Mouse (Mus musculus): ENCODE results near the gene Adamtsl4. TPM values are rescaled to one million over a fixed set of nuclear protein-coding genes. Genes with fewer than 3 reads are reported as not detected.
"Not testable (repeated sequence)": the region's sequence is repeated elsewhere in the genome, so short reads cannot be mapped to it uniquely, and the experiment has no call there.

Gene Adamtsl4
- total RNA-seq, 2 experiments from 2014 or later: 3.0 to 4.1 TPM

DNA sequence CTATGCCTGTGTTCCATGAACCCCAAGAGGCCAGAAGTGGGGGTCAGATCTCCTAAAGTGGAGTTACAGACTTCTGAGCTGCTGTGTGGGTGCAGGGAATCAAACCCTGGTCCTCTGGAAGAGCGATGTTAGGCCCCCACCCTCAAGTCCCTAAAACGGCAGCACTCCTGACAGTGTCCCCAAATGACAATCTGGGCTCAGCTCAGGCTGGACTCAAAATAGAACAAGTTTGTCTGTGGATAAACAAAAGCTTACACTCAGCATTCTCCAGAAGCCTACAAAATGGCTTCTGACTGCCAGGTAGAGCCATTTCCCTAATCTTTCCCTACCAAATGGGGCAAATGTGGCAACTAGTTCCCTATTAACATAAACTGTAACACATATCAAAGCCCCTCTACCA lies 13.4 kb upstream of the Adamtsl4 start:
- no peak for DNase-seq (ENCODE audit: low spot score in 2 of 2)

DNA sequence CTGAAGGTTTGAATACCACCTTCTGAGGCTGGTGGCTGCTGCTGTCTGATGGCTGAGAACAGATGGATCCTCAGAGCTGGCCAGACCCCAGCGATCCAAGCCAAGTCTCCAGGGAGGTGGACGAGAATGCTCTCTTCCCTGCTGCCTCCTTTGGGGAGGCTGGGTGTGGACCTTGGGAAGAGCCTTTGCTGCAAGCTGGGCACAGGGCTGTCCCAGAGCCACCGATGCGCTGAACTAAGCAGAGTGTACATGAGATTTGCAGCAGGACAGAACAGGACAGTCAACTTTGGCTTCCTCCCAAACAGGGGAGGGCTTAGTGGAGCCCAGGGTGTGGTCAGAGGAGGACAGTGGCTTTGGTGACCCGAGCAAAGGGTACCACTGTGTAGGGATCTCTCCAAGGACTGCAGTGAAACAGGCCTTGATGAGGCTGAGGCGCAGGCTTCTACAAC lies 12.5 kb upstream of the Adamtsl4 start:
- DNase-seq (ENCODE audit: low spot score in 2 of 2): no peak

DNA sequence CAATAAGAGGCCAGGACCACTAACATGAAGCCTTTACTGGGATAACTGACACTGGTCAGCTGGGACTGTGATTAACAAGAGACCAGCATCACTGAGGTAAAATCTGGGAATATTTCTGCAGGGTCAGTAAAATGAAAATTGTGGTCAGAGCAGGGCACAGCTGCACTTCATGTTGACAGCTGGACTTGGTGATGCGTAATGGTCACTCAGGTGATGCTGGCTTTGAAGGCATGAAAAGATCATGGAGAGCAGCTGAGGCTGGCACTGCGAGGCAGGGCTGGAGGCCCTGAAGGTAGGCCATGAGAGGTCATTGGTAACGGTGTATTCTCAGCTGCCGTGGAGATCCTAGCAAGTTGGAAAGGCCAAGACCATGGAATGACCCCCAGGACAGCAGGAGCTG lies 10.6 kb upstream of the Adamtsl4 start:
- no peak for DNase-seq (ENCODE audit: low spot score in 2 of 2)

DNA sequence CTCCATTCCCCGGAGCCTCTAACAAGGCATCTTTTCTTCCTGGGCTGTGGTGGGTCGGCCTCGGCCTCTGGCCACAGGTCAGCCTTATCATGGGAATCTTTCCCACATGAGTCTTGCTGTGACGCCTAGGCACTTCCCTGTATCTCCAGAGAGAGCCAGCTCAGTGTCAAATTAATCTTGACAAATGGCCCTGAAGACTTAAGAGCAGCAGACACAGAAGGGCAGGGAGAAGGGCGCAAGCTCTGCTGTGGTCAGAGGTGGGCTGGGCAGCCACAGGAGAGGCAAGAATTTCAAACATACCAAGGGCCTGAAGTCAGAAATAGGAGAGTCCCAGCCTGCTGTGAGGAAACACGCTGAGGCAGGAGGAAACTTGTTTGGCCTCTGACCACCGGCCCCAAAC lies 8.6 kb upstream of the Adamtsl4 start:
- DNase-seq (ENCODE audit: low spot score in 2 of 2): no peak

DNA sequence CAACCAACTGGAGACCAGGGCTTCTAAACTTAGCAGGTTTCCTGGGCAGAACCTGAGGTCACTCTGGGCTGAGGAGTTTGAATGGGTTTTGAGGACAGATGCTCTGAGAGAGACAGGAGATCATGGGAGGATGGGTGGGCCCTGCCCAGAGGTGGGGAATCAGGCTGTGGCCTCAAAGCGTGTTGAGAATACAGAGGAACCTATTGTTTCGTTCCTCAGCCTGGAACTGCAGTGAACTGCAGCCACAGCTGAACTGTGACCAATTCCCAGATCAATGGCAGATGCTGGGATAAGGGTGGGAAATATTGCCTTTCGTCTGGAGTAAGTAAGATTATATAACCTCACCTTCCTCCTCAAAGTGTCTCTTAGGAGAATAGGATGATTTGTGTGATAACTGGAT lies 8.1 kb upstream of the Adamtsl4 start:
- no peak for DNase-seq (ENCODE audit: low spot score in 2 of 2)

DNA sequence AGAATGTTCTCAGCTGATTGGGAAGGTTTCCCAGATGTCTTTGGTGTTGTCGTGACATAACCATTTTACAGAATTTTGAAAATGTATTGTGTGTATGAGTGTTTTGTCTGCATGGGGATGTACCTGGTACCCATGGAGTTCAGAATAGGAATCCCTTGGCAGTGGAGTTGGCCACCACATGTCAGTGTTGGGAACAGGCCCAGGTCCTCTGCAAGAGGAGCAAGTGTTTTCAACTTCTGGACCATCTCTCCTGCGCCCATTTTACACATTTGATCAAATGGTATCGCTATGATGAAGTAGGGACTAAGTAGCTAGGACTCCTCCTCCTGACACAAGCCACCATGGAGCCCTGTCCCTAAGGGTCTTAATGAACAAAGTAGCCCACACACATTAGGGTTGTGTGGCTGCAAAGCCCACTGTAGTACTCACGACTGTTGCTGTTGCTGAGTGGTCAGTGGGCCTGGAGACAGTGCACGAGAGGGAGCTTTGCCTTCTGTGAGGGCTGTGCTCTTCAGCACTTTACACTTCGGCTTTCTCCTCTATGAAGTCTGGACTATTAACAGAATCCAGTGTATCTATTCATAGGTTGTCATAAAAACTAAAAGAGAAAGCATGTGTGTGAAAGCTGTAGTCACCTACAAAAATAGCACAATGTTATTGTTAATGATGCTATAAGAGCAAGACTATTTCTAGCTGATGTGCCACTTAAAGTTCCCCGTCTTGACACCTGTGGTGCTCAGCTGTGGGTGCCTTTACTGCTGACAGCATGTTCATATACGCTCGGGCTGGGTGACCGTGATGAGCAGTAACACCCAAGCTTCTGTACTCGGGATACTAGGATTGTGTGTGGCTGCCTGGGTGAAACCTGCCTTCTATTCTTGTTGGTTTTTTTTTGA lies 7.3 kb upstream of the Adamtsl4 start:
- no peak for DNase-seq (ENCODE audit: low spot score in 2 of 2)

DNA sequence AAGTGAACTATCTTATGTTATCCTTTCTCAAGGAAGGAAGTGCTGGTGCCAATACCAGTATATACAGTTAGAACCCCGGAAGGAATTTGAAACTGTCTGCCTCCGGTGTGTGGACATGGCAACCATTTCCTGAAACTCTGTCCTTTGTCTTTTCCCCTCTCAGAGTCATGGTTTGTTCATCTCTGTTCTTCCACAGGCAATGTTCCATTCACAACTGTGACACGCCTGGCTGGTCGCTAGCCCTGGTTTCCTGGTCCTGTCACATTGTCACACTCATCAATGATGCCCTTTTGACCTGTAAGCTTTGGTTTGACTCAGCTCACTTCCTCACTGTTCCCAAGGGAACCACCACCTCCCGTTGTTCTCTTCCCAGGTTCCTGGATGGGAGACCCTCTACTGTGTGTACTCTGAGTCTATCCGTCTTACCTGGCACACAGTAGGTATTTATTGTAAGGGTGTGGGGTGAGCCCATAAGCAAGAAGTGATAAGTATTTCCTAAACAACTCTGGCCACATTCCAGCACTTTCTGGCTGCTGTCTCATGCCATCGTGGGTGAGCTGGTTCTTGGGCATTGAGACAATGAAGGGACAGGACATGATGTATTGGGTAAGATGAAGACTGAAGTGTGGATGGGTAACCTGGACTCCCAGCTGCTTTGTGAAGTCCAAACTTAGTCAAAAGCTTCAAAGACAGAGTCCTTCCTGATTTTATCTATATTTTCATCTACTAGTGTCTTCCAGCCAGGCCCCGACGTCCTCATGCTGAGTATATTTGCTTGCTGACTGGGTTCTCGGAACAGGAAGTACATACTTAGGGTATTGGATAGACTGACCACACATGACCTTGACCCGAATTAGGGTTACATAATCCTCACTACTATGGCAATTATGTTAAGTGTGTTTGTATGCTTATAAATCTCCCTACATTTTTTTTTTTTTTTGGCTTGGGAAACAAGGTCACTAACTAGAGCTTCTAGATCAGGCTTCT lies 6.4 kb upstream of the Adamtsl4 start:
- no peak for DNase-seq (ENCODE audit: low spot score in 2 of 2)

DNA sequence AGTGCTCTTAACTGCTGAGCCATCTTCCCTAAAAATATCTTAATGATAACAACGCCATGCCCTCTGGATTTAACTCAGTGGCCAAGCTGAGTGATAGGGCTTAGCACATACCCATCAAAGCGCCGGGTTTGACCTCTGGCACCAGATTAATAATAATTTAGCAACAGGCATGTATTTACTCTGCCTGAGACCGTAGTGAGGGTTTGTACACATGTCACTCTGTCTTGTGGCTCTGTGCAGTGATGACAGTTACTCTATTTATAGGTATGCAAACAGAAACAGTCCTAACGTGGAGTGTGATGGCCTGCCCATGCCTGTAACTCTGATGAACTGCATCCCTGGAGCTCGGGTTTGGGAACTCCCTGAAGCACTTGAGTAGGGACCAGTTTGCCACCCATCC lies 5.0 kb upstream of the Adamtsl4 start:
- no peak for DNase-seq (ENCODE audit: low spot score in 2 of 2)

DNA sequence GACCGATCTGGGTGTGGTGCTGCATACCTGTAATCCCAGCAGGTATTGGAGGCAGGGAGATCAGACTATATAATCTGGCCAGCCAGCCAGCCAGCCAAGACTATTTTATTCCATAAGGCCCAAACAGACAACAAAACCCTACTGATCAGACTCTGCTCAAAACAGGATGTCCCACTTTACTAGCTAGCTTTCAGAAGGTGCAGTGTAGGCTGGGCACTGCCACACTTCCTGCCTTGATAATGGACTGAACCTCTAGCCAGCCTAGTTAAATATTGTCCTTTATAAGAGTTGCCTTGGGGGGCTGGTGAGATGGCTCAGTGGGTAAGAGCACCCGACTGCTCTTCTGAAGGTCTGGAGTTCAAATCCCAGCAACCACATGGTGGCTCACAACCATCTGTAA lies 2.8 kb upstream of the Adamtsl4 start:
- DNase-seq (ENCODE audit: low spot score in 2 of 2): not testable (repeated sequence)

DNA sequence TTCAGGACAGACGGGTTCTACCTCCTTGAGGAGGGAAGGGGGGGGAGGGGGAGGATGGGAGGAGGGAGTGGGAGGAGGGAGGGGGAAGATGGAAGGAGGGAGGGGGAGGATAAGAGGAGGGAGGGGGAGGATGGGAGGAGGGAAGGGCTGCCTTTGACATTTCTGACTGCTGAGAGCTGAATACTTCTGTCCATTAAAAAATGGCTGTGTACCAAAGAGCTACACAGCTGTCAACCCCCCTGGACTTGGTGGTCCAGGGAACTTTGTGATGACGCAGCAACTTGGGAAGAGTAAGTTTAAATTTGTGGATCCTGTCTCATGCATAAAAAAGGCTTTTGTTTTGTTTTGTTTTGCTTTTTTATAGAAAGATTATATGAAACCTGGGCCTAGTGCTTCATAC lies 2.2 kb upstream of the Adamtsl4 start:
- no peak for DNase-seq (ENCODE audit: low spot score in 2 of 2)

DNA sequence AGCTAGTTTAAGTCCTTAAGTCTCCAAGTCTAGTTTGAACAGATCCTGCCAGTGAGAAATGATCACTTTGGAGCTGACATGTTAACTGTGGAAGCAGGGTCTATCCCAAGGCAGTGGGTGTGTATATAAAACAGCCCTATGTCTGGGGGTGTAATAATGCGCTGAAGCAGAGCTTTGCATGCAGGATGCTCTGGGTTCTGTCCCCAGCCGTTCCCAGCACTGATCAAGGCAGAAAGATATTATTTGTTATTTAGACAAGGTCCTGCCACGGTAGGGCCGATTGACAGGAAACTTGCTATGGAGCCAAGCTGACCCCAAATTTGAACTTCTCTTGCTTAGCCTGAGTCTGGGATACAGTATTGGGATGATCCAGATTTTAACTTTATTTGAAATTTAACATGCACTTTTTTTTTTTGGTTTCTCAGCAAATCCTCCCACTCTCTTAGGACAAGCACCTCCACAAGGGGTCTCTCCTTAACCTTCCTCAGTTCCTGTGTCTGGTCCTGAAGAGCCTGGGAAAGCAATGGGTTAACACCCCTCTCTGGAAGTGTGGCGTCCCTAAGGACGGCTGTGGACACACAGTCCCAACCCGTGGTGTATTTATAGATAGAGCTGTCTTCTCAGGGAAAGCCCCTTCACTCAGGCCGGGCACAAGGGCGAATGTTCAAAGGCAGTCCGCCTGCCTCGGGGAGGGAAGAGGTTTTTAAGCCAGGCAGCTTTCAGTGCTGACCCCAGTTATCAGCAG lies 1.6 kb upstream of the Adamtsl4 start:
- no peak for DNase-seq (ENCODE audit: low spot score in 2 of 2)

DNA sequence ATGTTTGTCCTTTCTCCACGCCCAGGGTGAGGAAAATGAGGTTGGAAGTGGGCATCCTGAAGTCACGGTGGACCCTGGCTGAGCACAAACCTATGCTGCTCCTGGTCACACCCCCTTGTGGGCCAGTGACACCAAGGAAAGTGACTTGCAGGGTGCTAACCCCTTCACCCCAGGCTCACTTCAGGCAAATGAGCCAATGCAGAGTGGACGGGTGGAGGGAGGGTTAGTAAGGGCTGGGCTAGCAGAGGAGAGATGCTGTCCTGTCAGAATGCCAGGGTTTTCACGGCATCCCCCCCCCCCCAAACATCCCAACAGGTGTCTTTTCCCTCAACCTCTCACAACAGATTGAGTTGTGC lies 571 bp downstream of the Adamtsl4 start:
- DNase-seq (ENCODE audit: low spot score in 2 of 2): no peak

DNA sequence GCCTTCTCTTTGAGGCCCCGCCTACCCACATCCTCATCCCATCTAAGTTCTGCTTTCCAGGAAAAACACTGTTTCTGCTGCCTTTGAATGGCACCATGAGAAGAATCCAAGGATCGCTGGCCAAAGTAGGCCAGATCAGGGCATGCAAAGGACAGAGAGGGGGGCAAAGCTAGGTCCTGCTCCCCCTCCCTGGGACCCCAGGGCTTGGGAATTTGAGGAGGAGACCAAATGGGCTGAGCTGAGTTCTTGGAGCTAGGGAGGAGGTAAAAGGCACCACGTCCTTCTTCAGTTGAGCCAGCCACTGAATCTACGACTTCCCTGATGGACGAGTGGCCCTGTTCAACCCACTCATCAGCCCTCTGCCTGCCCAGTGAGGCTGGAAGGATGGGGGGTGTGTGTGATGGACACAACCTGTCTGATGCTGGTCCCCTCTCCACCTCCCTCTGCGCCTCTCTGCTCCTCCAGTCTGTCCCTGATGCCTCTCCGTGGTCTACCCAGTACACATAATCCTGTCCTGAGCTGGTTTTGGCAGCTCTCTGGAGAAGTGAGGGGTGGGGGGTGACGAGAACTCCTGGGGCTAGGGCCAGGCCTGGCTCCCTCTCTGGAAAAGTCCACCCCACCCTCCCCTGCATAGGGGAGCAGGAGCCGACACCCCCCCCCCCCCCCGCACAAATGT lies 1.1 kb downstream of the Adamtsl4 start:
- no peak for DNase-seq (ENCODE audit: low spot score in 2 of 2)

DNA sequence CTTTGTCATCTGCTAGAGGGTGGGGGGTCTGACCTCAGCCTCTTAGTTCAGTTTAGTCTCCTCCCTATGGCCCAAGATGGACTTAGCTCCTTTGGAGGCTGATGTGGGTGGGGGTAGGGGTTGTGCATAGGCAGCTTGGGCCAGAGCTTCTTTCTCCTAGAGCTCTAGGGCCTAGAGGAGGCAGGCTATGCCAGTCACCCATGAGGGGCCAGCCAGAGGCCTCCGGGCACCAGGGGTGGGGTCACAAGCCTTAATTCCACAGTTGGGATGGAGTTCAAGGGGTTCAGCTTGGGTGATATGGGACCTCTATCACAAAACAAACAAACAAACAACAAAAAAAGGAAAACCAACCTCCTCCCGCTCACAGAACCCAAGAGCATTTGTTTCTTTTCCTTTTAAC lies 2.0 kb downstream of the Adamtsl4 start:
- DNase-seq (ENCODE audit: low spot score in 2 of 2): no peak

DNA sequence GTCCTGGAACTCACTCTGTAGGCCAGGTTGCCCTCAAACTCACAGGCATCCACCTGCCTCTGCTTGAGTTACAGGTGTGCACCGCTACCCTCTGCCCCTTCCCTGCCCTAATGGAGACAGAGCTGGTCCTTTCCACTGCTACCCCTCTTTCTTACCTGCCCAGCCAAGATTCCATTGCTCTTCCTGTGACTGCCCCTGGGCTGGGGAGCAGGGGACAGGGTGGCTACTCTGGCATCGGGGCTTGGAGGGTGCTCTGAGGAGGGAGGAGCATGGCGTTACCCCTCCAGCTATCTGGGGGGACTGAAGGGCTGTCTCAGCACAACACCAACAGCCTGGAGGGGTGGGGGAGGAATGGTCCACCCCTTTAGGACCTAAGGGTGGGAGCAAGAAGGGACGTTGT lies 2.4 kb downstream of the Adamtsl4 start:
- DNase-seq (ENCODE audit: low spot score in 2 of 2): no peak

DNA sequence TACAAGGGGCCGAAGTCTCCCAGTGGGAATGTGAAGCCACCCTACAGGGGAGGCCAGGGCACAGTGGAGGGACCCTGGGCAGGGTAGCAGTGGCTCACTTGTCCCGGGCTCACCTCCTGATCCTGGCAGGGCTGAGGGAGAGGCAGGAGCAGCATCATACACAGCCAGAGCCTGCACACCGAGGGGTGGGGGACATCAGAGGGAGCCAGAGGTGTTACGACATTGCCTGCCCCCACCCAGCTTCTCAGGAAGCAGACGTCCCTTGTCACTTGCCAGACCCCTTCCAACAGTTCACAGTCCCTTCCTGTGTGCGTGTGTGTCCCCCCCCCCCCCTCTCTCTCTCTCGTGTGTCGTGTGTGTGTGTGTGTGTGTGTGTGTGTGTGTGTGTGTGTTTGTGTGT lies 2.9 kb downstream of the Adamtsl4 start:
- no peak for DNase-seq (ENCODE audit: low spot score in 2 of 2)

DNA sequence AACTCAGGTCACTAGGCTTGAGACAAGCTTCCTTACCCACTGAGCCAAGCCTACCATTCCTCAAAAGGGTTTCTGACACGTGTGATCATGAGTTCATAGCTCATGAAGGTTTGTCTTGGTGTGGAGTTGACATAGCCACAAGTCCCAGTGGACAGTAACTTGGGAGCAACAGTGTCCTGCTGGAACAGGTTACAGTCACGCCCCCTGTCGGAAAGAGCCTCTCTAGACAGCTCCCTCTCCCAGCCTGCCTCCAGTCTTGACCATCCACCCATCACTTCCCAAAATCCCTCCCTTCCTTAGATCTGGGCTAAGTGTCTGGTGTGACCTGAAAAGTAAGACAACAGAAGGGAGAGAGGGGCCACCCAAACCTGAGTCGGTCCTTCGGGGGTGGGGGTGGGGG lies 4.8 kb downstream of the Adamtsl4 start:
- no peak for DNase-seq (ENCODE audit: low spot score in 2 of 2)

DNA sequence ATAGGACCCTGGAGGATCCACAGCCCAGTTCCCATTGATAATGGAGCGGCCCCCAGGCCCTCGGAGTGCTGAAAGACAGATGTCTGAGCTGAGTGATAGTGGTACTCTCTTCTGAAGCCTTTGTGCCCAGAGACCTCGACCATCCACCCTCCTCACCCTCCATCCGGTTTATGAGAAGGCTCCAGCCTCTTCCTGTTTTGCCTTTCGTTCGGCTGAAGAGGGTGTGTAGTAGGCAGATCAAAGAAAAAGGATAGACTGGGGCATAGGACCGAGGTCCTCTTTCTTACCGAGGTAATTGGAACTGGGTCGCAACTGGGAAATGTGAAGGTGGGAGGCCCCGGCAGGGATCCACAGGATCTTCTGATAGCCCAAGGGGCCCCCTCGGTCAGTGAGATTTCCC lies 6.4 kb downstream of the Adamtsl4 start:
- DNase-seq (ENCODE audit: low spot score in 2 of 2): no peak

DNA sequence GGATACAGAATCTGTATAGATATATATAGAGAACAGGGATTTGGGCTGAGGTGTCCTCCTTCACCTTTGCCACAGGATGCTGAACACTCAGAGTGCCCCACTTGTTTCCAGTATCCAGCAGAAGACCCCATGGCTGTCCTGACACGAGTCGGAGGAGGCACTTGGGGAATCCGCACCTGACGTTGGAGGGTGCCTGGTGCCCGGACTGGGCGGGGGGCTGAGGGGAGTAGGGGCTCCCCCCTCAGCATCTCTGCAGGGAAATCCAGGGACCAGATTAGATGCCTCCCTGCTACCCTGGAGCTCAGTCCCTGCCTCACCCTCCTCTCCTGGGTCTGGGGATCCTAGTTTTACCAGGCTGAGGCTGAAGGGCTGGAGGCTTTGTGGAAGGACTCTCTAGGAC lies 7.0 kb downstream of the Adamtsl4 start:
- DNase-seq (ENCODE audit: low spot score in 2 of 2): no peak

DNA sequence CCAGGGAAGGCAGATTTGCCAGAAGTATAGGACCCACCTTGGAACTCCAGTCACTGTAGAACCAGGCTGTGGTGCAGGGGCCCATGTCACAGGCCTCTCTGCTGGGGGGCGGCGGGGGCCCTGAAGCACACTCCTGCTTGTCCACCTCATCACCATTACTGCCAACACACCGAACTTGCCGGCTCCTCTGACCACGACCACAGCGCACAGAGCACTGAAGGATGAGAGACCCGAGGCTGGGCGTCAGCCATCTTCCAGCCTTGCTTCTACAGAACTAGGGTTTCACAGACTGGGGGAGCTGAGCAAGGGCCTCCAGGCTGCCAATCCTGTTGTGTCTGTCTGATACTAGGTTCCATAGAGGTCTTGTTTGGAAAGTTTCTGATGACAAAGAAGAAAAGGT lies 8.2 kb downstream of the Adamtsl4 start:
- DNase-seq (ENCODE audit: low spot score in 2 of 2): no peak
